Mouse (Mus musculus): Measurements from ENCODE around the gene Becn1. TPM values are rescaled to one million over a fixed set of nuclear protein-coding genes. Genes with fewer than 3 reads are reported as not detected.
"Not testable (repeated sequence)": the region's sequence is repeated elsewhere in the genome, so short reads cannot be mapped to it uniquely, and the experiment has no call there.

Gene Becn1
- total RNA-seq (2015; ENCODE audit: low replicate concordance) (98.0 and 105 TPM in 2 replicates), total RNA-seq (2017; ENCODE audit: low replicate concordance) (362 and 618 TPM in 2 replicates)

DNA sequence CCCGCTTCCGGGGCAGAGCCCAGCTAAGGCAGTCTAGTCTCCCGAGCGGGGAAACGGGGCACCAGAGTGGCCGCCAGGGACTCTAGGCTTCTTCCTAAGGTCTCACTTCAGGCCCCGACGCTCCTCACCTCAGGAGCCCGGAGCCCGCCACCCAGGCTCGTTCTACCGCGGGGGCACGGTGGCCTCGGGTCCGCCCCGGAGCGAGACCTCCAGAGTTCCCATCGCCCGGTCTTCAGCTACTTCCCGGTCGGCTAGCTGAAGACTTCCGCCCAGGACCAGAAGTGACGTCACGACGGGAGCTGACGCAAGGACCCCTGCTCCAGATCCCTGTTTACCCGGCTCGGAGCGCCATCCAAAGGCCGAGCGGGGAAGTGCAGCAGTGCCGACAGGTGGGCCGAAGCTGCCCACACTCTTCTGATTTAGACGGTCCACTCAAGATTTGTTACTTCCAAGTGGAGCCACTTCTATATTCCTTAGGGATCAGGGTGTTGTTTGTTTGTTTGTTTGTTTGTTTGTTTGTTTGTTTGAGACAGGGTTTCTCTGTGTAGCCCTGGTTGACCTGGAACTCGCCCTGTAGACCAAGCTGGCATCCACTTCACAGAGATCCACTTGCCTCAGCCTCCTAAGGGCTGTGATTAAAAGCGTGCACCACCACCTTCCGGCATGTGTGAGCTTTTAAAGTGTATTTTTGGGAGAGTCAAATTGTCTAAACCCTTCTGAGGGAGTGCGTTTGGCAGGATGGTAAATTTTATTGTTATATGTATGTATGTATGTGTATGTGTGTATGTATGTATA lies at the start of gene Becn1:
Gene Becn1, minus strand, starts transcription at position 283 of the 795 bp plus-strand sequence.
- ATAC-seq (replicated peaks; ENCODE audit: low FRiP score, poor library complexity, severe bottlenecking): peak; percentile 87

DNA sequence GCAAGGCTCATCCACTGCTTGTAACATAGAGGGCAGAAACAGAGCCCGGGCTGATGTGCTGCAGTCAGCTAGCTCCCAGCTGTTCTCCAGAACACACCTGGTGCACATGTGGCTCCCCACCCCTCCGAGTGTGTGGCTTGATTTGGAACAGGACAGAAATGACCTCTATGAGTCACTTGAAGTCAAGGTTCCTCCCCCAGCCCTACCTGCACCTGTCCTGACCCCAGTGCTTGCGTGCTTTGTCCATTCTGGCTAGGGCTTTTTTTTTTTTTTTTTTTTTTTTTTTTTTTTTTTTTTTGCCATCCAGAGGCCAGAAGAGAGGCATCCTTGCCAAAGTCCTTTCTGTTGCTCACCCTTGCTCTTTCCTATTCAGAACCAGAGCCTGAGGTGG lies 49.6 kb upstream of the Becn1 start:
- ATAC-seq (replicated peaks; ENCODE audit: low FRiP score, poor library complexity, severe bottlenecking): no peak

DNA sequence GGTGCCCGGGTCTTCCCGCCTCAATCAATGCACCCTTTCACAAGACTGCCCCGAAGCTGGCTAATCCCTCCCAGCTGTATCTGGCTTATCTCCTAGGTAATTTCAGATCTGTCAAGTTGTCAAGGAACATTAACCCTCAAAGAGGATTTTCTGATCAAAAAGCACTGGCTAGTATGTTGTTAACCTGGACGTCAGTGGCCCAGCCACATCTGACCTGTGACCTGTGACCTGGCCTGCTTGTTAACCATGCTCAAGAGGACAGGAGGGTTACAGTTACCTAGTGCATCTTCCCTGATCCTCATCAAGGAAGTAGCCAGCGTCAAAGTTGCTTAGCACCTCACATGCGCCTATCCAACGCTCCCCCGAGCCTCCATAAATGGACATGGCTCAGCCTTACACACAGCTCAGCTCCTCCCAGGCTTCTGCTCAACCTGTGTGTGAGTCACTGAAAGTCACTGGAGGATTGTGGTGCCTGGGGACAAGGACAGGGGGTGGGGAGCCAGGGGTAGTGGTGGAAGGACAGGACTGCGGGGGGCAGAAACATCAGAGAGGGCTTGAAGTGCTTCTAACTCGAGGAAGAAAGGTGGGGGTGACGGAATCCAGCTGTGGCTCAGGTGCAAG lies 49.1 kb upstream of the Becn1 start:
- no peak for ATAC-seq (replicated peaks; ENCODE audit: low FRiP score, poor library complexity, severe bottlenecking)

DNA sequence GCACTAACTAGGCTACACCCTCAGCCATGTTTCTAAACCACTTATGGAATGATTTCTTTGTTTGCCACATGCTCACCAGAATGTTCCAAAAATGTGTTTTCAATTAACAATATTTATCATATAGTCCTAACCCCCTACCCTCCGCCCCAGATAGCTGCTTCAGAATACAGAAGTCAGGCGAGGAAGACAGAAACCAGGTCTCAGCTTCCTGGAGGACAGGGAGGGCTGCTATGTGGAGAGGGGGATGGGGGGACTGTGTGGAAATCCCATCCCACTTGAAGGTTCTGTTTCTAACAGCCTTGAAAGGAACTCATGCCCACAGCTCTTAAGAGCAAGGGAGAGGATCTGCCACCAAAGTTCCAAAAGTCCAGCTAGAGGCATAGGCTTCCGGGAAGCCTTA lies 47.1 kb upstream of the Becn1 start:
- no peak for ATAC-seq (replicated peaks; ENCODE audit: low FRiP score, poor library complexity, severe bottlenecking)

DNA sequence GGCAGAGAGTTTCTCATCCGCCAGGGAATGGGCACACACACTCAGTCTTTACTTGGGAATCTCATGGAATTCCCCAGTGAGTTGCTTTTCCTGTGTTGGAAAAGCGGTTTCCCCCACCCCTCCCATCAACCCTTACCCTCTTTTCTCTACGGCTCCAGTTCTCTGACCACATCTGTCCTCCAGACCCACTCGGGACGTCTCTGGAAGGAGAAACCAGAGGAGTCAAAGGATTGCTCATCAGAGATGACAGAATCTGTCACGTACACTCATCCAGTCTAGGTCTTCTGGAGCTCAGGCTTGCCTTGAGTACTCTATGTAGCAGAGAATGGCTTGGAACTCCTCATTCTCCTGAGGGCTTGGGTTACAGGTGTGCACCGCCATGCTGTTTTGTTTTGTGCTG lies 46.7 kb upstream of the Becn1 start:
- ATAC-seq (replicated peaks; ENCODE audit: low FRiP score, poor library complexity, severe bottlenecking): no peak

DNA sequence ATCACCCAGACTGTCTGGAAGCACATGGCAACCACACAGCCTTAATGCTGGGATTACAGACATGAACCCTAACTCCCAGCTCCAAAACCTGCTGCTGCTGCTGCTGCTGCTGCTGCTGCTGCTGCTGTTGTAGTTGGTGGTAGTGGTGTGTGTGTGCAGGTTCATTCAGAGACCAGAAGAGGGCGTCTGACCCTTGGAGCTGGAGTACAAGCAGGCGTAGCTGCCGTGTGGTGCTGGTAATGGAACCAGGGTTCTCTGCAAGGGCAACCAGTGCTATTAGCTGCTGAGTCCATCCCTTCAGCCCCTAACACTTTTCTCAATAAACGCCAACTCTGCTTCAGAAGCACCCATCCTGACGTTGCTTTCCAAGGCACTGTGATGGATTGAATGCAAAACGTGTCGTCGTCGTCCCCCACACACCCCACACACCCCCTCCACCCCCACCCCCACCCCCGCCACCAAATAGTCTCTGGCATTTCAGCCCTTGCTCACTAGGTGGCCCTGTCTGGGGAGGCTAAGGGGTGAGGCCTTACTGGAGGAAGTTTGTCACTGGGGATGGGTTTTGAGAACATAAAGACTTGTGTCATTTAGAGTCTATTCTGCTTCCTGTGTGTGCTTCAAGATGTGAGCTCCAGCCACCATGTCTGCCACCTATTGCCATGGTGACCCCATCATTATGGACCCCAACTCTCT lies 45.1 kb upstream of the Becn1 start:
- peak; percentile 60; the same call in 1 of the 2 replicates for ATAC-seq (replicated peaks; ENCODE audit: low FRiP score, poor library complexity, severe bottlenecking)

DNA sequence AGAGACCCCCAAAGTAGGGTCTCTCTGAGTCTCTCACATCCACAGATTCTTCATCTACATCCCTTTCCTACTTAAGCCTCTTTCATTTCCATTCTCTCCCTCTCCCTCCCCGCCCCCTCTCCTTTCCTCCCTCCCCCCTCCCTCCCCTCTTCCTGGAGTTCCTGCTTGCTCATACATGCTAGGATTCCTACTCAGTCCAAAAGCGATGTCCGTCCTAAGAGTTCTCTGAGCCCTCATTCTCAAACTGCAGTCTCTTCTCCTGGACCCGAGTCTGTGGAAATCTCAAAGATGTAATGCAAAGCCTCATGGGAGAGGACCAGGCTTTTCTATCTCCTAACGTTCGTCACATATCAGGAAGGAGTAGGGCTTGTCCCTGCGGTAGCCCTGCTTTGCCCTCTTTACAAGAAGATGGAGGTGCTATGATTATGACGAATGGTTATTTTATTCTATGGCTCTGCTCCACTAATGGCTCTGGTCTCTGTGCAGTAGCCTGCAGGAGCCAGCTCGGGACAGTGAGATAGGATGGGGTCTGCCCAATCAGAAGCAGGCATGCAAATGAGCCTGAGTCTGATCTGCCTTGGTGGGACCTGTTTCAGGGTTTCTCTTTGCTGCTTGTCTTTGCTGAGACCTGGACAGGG lies 36.2 kb upstream of the Becn1 start:
- peak; percentile 86 for ATAC-seq (replicated peaks; ENCODE audit: low FRiP score, poor library complexity, severe bottlenecking)

DNA sequence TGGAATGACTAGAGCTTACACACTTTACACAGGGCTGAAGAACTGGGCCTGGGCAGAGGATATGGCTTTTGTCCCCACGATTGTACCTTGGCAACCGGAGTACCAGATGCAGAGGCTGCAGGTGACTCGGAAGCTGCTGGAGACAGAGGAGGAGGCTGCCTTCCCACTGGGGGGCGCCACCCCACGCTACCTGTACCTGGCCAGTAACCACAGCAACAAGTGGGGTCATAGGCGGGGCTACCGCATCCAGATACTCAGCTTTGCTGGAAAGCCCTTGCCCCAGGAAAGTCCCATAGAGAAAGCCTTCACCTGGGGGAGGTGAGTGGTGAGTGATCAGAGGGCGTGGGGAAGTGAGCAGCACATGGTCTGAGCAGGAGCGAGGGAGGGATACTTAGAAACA lies 33.6 kb upstream of the Becn1 start:
- ATAC-seq (replicated peaks; ENCODE audit: low FRiP score, poor library complexity, severe bottlenecking): no peak

DNA sequence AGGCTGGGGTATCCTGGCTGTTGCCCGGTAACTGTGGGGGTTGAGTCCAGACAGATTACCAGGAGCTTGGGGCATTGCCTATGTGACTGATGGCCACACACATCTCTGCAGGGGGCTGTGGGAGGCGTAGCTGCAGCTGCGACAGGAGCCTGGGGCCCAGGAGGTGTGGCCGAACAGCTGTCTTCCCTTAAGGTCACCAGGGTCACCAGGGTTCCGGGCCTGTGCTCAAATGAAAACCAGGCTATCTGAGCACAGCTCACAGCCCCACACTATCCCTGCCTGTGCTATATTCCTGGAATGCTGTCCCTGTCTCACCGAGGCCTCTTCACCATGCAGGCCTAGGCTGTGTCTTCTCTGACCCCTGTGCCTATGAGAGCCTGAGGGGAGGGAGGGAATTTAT lies 32.4 kb upstream of the Becn1 start:
- no peak for ATAC-seq (replicated peaks; ENCODE audit: low FRiP score, poor library complexity, severe bottlenecking)

DNA sequence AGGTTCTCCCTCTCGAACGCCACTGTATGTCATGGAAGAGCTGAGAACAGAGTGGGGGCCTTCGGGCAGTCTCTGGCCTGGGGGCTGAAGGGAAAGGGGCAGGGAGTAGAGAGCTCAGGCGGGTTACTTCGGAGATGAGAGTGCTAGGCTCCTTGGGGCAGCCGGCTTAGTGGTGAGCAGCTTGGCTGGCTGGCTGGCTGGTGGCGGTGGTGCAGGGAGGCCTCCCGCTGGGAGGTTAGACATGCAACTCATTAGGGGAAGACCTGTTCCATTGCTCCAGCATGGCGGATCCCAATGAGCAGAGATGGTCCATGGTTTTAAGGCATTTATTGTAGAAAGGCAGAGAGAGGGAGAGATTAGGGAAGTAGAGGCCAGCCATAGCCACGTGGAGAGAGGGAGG lies 31.9 kb upstream of the Becn1 start:
- no peak for ATAC-seq (replicated peaks; ENCODE audit: low FRiP score, poor library complexity, severe bottlenecking)

DNA sequence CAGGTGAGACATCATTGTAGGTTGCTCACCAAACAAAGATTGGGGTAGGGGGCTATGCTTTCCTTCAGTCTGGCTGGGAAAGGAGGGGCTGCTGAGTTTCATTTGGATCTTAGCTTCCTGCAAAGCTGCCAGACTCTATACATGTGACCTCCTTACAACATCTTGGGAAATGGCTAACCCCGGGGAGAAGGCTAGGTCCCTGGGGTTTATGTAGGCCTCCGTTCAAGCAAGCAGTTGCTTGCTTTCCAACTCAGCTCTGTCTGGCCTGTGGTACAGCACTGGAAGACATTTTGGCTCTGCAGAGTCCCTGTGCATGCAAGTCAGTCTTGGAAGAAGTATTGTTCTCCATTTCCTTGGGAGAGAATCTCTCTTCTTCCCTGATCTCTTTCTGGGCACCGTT lies 30.5 kb upstream of the Becn1 start:
- no peak for ATAC-seq (replicated peaks; ENCODE audit: low FRiP score, poor library complexity, severe bottlenecking)

DNA sequence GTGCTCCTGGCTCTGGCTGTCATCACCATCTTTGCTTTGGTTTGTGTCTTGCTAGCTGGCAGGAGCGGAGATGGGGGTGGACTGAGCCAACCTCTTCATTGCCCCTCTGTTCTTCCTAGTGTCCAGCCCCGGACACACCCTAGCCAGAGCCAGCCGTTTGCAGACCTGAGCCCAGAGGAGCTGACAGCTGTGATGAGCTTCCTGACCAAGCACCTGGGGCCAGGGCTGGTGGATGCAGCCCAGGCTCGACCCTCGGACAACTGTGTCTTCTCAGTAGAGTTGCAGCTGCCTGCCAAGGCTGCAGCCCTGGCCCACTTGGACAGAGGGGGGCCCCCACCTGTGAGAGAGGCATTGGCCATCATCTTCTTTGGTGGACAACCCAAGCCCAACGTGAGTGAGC lies 28.9 kb upstream of the Becn1 start:
- ATAC-seq (replicated peaks; ENCODE audit: low FRiP score, poor library complexity, severe bottlenecking): not testable (repeated sequence)

DNA sequence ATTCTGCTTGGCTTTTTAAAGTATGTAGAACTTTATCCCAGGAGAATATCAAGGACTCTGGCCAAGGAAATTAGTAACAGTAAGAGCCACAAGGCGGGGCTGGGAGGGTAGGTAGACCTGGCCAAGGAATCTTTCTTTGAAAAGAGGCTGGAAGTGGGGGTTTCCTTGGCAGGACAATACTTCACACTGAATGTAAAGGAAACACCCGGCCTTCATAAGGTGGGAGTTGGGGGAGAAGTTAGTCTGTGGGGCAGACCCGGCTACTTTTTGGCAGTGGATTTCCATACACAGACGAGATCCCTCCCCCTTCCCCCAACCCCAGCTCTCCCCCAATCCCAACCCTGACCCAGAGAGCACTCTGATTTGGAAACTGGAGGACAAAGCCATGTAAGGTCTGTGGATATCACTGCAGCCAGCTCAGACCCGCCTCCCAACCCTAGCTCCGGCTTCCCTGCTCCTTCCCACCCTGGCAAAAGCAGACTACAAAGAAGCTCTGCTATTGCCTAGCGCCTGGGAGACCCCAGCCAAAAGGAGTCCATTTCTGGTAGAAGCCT lies 28.4 kb upstream of the Becn1 start, which contains the start of gene Aoc3:
Gene Aoc3, plus strand, starts transcription at position 235 of the 554 bp plus-strand sequence.
- ATAC-seq (replicated peaks; ENCODE audit: low FRiP score, poor library complexity, severe bottlenecking): no peak

DNA sequence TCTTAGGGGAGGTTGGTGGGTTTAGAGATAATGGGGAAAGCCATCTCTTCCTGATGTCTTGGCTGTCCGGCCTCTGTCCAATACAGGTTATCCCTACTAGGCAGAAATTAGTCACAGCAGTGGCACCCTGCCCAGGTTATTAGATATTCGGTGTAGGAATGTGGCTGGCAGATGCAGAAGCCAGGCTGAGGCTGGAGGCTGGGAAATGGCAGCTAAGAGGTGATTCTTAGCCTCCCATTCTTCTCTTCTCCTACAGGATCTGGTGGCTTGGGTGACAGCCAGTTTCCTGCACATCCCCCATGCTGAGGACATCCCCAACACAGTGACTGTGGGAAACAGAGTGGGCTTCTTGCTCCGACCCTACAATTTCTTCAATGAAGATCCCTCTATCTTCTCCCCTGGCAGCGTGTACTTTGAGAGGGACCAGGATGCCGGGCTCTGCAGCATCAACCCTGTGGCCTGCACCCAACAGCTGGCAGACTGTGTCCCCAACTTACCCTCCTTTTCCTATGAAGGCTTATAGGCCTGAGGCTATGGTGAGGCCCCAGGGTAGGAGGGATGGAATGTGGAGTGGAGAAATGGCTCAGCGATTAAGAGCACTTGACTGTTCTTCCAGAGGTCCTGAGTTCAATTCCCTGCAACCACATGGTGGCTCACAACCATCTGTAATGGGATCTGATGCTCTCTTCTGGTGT lies 27.0 kb upstream of the Becn1 start:
- ATAC-seq (replicated peaks; ENCODE audit: low FRiP score, poor library complexity, severe bottlenecking): no peak

DNA sequence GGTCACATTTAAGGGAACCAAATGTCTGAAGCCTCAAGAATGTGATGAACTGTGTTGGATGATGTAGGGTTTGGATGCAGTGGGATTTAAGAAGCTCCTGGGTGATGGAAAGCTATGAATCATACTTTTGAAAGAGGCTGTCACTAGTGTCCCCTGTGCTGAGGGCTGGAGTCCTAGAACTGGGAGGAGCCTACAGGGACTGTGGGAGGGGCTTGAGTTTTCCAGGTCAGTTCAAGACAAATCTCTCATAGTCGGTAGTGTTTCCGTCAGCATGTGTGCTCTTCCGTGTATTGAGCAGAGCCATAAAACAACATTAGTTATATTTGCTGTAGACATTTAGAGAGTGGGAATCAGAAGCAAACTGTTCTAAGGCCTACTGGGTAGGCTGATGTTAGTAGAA lies 25.2 kb upstream of the Becn1 start:
- 0 out of 2 replicates have a peak, but pooled peaks have one; percentile 26 for ATAC-seq (replicated peaks; ENCODE audit: low FRiP score, poor library complexity, severe bottlenecking)

DNA sequence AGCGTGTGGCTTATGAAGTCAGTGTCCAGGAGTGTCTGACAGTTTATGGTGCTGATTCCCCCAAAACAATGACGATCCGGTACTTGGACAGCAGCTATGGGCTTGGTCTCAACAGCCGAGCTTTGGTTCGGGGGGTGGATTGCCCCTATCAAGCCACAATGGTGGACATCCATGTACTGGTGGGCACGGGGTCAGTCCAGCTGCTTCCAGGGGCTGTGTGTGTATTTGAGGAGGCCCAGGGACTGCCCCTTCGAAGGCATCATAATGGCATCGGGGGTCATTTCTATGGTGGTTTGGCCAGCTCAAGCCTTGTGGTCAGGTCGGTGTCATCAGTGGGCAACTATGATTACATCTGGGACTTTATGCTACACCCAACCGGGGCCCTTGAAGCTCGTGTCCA lies 24.1 kb upstream of the Becn1 start:
- ATAC-seq (replicated peaks; ENCODE audit: low FRiP score, poor library complexity, severe bottlenecking): no peak

DNA sequence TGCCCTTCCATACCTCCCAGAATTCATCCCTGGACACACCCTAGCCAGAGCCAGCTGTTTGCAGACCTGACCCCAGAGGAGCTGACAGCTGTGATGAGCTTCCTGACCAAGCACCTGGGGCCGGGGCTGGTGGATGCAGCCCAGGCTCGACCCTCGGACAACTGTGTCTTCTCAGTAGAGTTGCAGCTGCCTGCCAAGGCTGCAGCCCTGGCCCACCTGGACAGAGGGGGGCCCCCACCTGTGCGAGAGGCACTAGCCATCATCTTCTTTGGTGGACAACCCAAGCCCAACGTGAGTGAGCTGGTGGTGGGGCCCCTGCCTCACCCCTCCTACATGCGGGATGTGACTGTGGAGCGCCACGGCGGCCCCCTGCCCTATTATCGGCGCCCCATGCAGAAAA lies 23.1 kb upstream of the Becn1 start:
- ATAC-seq (replicated peaks; ENCODE audit: low FRiP score, poor library complexity, severe bottlenecking): not testable (repeated sequence)

DNA sequence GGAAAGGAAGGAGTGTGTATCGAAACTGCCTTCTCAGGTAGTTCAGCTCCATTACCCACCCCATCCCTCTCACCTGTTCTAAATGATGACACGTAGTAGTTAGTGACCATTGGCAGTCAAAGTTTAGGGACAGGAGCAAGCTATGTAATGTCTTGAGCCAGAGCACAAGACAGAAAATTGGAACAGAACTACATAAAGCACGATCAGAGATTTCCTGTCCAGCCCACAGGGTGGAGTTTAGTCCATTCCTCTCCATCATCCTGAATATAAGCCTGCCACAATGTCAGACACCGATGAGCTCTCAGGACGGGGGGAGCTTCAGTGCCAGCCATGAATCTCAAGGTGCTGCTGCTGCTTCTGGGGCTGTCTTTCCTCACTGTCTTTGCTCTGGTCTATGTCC lies 22.7 kb upstream of the Becn1 start, which contains the start of gene Aoc2:
Gene Aoc2, plus strand, starts transcription at position 301 of the 400 bp plus-strand sequence.
- no peak for ATAC-seq (replicated peaks; ENCODE audit: low FRiP score, poor library complexity, severe bottlenecking)

DNA sequence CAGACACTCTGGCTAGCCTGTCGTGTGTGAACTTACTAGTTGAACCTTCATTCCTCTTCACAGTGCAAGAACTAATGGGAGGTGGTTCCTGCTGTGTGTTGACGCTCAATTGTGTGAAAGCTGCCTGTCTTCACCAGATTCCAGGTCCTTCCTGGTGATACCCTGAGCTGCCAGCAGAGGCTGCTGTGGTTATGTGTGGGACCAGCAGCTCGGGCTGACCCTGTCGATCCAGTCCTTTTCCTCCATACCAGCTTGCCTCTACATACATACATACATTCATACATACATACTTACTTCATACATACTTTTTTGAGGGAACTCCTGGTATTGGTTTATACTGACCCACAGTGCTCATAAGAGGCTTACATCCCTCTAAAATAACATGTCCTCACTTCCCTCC lies 21.5 kb upstream of the Becn1 start:
- ATAC-seq (replicated peaks; ENCODE audit: low FRiP score, poor library complexity, severe bottlenecking): peak; percentile 67

All from erythroblast, adult 5-6 weeks (primary cell).